Mouse (Mus musculus) liver, postnatal 0 days (tissue): ENCODE measurements at regions not wholly inside any gene's neighbourhood (a gene's known extent, or its start where the extent isn't known, plus 50 kb on each side); places are given as distances from the start of the nearest gene placed in this dataset.

Experiments
- CTCF ChIP-seq: sonication (generic); IDR thresholded peaks from 2 replicates; pipeline ENCODE4 v1.5.1; 2016; ENCODE audit warnings: antibody characterized with exemption, low read depth
- EP300 ChIP-seq: IDR thresholded peaks from 2 replicates; pipeline ENCODE4 v1.6.1; 2016; ENCODE audit warnings: antibody characterized with exemption, low read depth, mild to moderate bottlenecking

- no peak for TF ChIP-seq EP300
- no peak for TF ChIP-seq CTCF
These were observed 120.8 kb upstream of the Klf3 start for GRCm38 (mm10) chr5:64682326-64682845.
